Mouse (Mus musculus) spleen, postnatal 36 days (tissue): ENCODE results near the gene Acp5.
A peak's percentile ranks its signal among the peaks of the same experiment; 100 is the strongest.

ENCODE experiments used
- DNase-seq, 2 experiments: peaks; one replicate each; pipeline ENCODE4 v3.0.0; 2022; ENCODE audit warnings: low spot score in 2 of 2, mixed read lengths in 1 of 2

The Acp5 gene

GRCm38 (mm10) chr9:22098993-22099696 lies 36.4 kb downstream of the Acp5 start, which contains the start of gene Cnn1:
TSS of gene Cnn1 (plus strand) at chr9:22099216.
- DNase-seq, result no peak

- DNase-seq, result peak; percentile 80 to 83
These were observed 39.6 kb downstream of the Acp5 start for GRCm38 (mm10) chr9:22095854-22096307.

GRCm38 (mm10) chr9:22092746-22093145 lies 42.8 kb downstream of the Acp5 start:
- no peak for DNase-seq

GRCm38 (mm10) chr9:22089986-22090385 lies 45.5 kb downstream of the Acp5 start:
- no peak for DNase-seq

- DNase-seq, result no peak
These were observed 46.2 kb downstream of the Acp5 start for GRCm38 (mm10) chr9:22089281-22089680.

GRCm38 (mm10) chr9:22087034-22087618 lies 48.4 kb downstream of the Acp5 start:
- no peak for DNase-seq

- DNase-seq, result no peak
These were observed 49.5 kb downstream of the Acp5 start for GRCm38 (mm10) chr9:22086012-22086411.

- peak; percentile 92 to 94 for DNase-seq
These were observed 50.3 kb downstream of the Acp5 start, which contains the start of gene Ecsit for GRCm38 (mm10) chr9:22085022-22085834. TSS of gene Ecsit (minus strand) at chr9:22085438.

GRCm38 (mm10) chr9:22084667-22085021 lies 50.9 kb downstream of the Acp5 start:
- no peak for DNase-seq
